Mouse (Mus musculus): ENCODE data around the gene Gm21987. TPM values are rescaled to one million over a fixed set of nuclear protein-coding genes. Genes with fewer than 3 reads are reported as not detected.

Gene Gm21987
- total RNA-seq (2023), result not detected

GRCm38 (mm10) chr16:38346529-38347325, at the start of gene Gm21987, which contains the start of gene Cox17:
Gene Gm21987, plus strand, starts transcription at chr16:38347040.
Gene Cox17, plus strand, starts transcription at chr16:38346991.

DNA sequence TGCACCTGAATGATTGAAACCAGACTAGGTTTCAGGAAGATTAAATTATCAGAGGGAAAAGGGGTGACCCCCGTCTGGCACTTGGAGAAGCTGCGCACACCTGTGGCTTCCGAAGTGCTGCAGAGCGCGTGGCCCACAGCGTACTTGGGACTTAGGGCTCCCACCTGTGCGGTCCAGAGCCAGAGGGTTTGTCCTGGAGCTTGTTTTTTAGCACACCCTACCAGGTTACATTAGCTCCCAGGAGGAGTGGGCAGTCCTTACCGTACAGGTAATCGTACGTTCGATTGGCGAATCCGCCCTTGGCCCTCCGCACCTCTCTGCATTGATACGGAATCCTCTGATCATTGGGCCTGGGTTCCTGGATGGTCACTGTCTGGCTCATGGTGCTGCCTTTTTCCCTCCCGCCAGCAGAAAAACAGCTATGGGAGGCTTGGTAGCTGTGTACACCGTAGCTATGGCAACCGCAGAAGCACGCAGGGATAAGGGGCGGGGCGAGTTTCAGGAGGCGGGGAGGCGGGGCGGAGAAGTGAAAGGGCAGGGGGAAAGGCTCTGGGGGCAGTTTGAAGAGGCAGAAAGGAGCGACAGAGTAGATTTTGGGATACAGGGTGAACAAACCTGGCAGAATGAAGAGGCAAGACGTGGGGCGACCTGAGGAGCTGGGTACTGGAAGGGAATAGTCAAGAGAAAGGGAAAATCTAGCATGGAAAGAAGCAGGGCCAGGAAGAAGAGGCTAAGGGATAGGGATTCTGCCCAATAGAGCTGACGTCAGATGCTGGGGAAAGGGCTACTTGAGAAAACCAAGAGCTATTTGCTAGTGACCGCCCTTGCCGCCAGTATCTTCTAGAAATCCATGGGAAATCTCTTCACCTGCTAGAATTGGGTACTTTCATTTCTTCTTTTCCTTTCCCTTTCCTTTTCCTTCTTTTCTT, 5.2 kb upstream of the Gm21987 start, which contains the start of gene Maats1:
TSS of gene Maats1 (minus strand) at position 748 of the 929 bp plus-strand sequence.

DNA sequence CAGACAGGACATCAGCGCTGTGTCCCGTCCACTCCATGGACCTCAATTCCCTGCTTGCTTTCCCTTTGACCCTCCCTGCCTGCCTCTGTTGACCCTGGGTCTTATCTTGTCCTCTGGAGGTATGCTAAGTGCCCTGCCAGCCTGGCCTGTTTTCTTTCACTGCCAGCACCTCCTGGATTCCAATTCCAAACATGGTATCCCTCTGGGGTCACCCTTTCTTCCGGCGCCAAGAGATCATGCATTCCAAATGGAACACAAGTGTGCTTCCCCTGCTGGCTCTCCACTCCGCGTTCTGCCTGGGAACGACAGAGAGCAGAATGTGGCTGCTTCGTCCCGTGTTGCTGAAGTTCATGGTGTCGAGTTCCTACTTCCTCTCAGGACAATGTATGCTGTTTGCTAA, 15.1 kb downstream of the Gm21987 start, which contains the start of gene Popdc2:
TSS of gene Popdc2 (plus strand) at position 277 of the 400 bp plus-strand sequence.

Other genes with a start within 250 kb of the Gm21987 start
- not detected for gene Nr1i2, start 52.2 kb upstream of the Gm21987 start, total RNA-seq (2023)
- under 1 TPM; 0.30 to 0.35 TPM for gene Maats1, start 4.9 kb upstream of the Gm21987 start, total RNA-seq (2023)
- gene Cox17, start within 50 bp of the Gm21987 start, total RNA-seq (2023), result 10 to 100 TPM; 72.1 to 73.3 TPM
- gene Popdc2, start 15.2 kb downstream of the Gm21987 start, total RNA-seq (2023), result not detected
- gene Pla1a, start 86.1 kb downstream of the Gm21987 start, total RNA-seq (2023), result not detected
- 10 to 100 TPM; 28.7 to 33.8 TPM for gene Adprh, start 105.7 kb downstream of the Gm21987 start, total RNA-seq (2023)
- gene Cd80, start 108.5 kb downstream of the Gm21987 start, total RNA-seq (2023), result 1 to 10 TPM; 1.1 to 2.4 TPM
- gene Timmdc1, start 175.6 kb downstream of the Gm21987 start, total RNA-seq (2023), result 10 to 100 TPM; 21.4 to 22.9 TPM
- gene Poglut1, start 203.2 kb downstream of the Gm21987 start, total RNA-seq (2023), result 10 to 100 TPM; 32.7 to 36.1 TPM
- 10 to 100 TPM; 63.8 to 67.0 TPM for gene Tmem39a, start 211.7 kb downstream of the Gm21987 start, total RNA-seq (2023)